Mouse (Mus musculus): Measurements from ENCODE around the gene Ndc80.

Gene Ndc80

DNA sequence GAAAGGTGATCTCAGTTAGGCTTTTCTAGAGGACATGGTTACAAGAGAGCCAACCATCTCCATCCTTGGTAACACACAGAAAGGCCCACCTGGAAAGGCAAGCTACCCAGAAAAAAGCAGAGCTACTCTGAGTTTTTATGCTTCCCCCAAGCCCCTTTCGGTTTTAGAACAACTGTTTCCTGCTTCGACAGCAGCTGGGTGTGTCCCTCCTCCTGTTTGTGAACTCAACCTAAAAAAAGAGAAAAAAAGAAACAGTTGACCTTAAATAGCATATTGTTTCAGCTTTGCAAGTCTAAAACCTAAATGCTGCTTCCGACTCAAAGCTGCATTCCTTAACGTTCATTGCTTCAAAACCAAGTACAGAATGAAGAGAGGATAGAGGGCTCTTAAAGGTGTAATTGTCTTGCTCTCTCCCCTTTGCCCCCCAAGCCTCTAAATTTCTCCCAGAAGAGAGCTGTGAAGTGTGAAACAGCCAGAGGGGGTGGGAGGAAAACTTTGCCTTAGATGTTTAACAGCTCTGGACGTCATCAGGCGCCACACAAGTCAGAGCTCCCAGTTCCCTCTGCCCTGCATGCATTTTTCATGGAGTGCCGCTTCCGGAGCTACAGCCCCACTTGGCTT lies 40.3 kb downstream of the Ndc80 start:
- ChIA-PET CTCF (interaction anchor here in 2 of 4 experiments (0.6 to 1.2 kb wide), 2 partner anchors 11 to 59 kb away, joined by 3 read pairs; partner anchors contain the start of gene Smchd1 (in 1 of the 2)), POLR2A (interaction anchor here in 3 of 4 experiments (0.9 to 2.2 kb wide), 17 partner anchors 8 to 303 kb away, joined by 3 to 23 read pairs (median 4); partner anchors contain the start of genes Ndc80 (in 3 of the 3) and Smchd1 (in 3 of the 3))

- CTCF ChIA-PET, result interaction anchor here in 2 of 4 experiments (0.6 to 1.2 kb wide), 2 partner anchors 10 to 60 kb away, joined by 3 read pairs; partner anchors contain the start of gene Smchd1 (in 1 of the 2)
- POLR2A ChIA-PET, result interaction anchor here in 3 of 4 experiments (0.9 to 2.2 kb wide), 17 partner anchors 9 to 302 kb away, joined by 3 to 23 read pairs (median 4); partner anchors contain the start of genes Ndc80 (in 3 of the 3) and Smchd1 (in 3 of the 3)
These were observed 40.8 kb downstream of the Ndc80 start for GRCm38 (mm10) chr17:71485791-71486230.

- CTCF ChIA-PET, result interaction anchor here in 1 of 4 experiments (0.6 kb wide), 1 partner anchor 1055 kb away, joined by 4 read pairs; no protein-coding TSS in a partner anchor
- POLR2A ChIA-PET, result no interaction called here
These were observed 41.9 kb downstream of the Ndc80 start for GRCm38 (mm10) chr17:71484711-71485110.

DNA sequence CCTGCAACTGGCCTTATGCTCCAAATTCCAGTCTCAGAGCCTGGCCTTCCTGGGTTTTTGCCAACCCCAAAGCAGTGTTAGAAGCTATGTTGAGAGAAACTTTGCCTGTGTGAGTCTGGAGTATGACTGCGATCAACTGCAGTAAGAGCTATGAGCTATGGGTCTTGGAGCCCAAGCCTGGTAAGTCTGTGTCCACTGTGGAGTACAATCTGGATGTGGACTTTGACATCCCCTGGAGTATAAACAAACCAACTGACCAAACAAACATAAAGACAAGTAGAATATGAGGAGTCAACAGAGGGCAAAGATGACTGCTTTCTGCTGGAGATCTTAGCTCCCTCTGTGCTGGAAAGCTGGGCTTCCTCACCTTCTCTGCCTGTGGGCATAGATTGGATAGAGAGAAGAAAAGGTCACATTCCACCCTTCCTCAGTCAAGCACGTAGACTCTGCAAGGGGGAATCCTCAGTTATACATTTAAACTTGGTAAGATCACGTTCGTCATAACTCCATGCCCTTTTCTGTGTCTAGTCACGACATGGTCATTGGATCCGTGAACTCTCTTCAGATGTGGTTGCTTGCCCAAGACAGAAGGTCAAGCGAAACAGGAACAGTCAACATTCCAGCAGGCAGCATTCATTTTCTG lies 43.1 kb downstream of the Ndc80 start:
- ChIA-PET POLR2A (interaction anchor here in 1 of 4 experiments (0.6 kb wide), 4 partner anchors 146 to 263 kb away, joined by 3 read pairs; no protein-coding TSS in a partner anchor), CTCF (interaction anchor here in 2 of 4 experiments (0.6 to 0.7 kb wide), 2 partner anchors 93 to 1105 kb away, joined by 3 to 4 read pairs; no protein-coding TSS in a partner anchor)

DNA sequence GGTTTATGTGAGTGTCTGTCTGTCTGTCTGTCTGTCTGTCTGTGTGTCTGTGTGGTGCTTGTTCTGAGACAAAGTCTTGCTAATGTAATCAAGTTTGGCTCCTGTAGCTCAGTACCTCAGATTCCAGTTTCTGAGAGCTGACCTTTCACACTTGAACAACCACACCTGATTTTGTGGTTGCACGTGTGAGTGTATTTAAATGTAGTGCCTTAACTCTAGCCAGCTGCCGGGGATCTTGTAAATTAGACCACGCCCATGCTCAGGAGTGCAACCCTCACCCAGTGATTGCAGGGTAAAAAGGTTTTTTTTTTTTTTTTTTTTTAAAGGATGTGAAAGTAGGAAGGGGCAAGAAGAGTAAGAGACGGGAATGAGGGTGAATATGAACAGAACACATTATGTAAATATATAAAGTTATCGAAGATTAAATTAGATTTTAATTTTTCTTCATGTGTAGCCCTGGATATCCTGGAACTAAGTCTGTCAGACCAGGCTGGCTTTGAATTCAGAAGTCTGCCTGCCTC lies 47.2 kb downstream of the Ndc80 start:
- POLR2A ChIA-PET, result interaction anchor here in 3 of 4 experiments (0.6 to 2.4 kb wide), 14 partner anchors 11 to 493 kb away, joined by 3 to 8 read pairs (median 4); partner anchors contain the start of gene Ndc80 (in 3 of the 3)

DNA sequence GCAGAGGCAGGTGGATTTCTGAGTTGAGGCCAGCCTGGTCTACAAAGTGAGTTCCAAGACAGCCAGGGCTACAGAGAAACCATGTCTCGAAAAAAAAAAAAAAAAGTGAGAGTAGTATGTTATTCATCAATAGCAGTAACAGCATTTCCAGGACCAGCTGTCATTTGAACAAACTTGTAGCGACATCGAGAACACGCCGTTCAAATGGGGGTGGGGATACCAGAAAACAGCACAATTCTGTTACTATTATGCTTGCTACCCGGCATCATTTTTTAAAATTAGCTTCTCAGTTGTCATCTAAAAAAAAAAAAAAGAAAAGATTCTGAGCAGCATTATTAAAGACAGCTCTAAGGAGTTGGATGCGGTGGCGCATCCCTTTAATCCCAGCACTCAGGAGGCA lies 49.2 kb downstream of the Ndc80 start:
- ChIA-PET CTCF (no interaction called here), POLR2A (interaction anchor here in 3 of 4 experiments (0.7 to 4.7 kb wide), 5 partner anchors 48 to 629 kb away, joined by 3 to 18 read pairs (median 3); partner anchors contain the start of gene Ndc80 (in 1 of the 3))

More for the DNA sequence above, 47.2 kb downstream of the Ndc80 start:
- CTCF ChIA-PET, result interaction anchor here in 2 of 4 experiments (0.6 to 0.7 kb wide), 3 partner anchors 72 to 700 kb away, joined by 3 to 10 read pairs (median 6); partner anchors contain the start of gene Spdya (in 1 of the 2)

DNA sequence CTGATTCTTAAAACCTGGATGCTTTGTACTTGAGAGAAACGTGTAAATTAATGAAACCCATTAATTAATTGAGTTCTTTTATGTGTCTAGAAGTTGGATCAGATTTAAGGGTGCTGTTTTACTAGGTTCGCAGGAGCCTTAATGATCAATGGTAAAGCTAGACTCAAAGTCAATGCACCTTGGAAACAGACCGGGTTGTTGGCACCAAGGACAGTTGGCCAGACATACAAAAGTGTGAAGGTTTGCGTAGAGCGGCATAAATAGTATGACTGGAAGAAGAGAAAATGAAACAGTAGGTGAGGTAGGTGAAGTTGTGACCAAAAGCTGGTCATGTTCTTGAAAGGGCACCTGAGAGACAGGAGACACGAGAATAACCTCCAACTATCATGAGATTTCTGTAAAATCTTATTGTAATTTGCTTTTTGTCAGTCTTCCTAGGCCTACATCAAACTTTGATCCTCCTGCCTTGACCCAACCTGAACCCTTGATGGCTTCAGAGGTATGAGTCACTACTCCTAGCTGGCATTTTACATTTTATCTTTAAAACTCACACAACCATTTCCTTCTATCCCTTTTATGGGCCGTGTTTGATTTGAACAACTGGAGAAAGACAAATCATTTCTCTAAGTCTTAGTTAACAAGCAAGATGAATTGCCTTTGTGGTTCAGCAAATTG lies 50.2 kb downstream of the Ndc80 start:
- CTCF ChIA-PET, result interaction anchor here in 1 of 4 experiments (0.7 kb wide), 1 partner anchor 351 kb away, joined by 6 read pairs; no protein-coding TSS in a partner anchor

DNA sequence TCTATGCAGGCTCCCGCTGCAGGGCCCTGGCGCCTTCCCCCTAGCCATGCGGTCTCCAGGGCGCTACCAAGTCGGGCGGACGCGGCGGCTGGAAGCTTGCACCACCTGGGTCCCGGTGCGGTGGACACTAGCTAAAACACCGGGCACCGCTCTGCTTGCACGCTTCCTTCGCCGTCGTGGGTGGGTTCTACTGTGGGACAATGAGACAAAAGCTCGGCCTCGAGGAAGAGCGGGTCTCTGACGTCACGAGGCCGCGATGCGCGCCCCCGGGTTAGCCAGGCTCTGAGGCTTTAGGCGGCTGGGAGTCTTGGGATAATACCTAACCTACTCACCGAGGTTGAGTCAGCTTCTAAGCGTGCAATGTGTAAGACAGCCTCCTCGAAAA lies 51.0 kb downstream of the Ndc80 start:
- CTCF ChIA-PET, result interaction anchor here in 2 of 4 experiments (0.7 to 1.2 kb wide), 2 partner anchors 10 to 164 kb away, joined by 3 to 9 read pairs; partner anchors contain the start of gene Emilin2 (in 1 of the 2)
- POLR2A ChIA-PET, result interaction anchor here in 3 of 4 experiments (0.6 to 4.7 kb wide), 20 partner anchors 10 to 473 kb away, joined by 3 to 23 read pairs (median 4); partner anchors contain the start of genes Ndc80 (in 3 of the 3), Spdya (in 2 of the 3), Gm4707 (in 1 of the 3) and Myl12a (in 1 of the 3)

More for the DNA sequence above, 50.2 kb downstream of the Ndc80 start:
- POLR2A ChIA-PET, result interaction anchor here in 3 of 4 experiments (1.2 to 4.7 kb wide), 8 partner anchors 10 to 76 kb away, joined by 3 to 23 read pairs (median 9); partner anchors contain the start of genes Ndc80 (in 3 of the 3), Spdya (in 2 of the 3) and Gm4707 (in 1 of the 3)

- POLR2A ChIA-PET, result interaction anchor here in 3 of 4 experiments (0.6 to 4.7 kb wide), 28 partner anchors 11 to 472 kb away, joined by 3 to 23 read pairs (median 4); partner anchors contain the start of genes Ndc80 (in 3 of the 3), Spdya (in 2 of the 3), Gm4707 (in 1 of the 3) and Myl12a (in 1 of the 3)
- CTCF ChIA-PET, result interaction anchor here in 3 of 4 experiments (0.7 to 1.2 kb wide), 3 partner anchors 11 to 196 kb away, joined by 3 to 9 read pairs (median 3); partner anchors contain the start of gene Emilin2 (in 1 of the 3)
These were observed 51.6 kb downstream of the Ndc80 start, which contains the start of gene Smchd1 for GRCm38 (mm10) chr17:71474762-71475704. Gene Smchd1, minus strand, starts transcription at chr17:71475343.

DNA sequence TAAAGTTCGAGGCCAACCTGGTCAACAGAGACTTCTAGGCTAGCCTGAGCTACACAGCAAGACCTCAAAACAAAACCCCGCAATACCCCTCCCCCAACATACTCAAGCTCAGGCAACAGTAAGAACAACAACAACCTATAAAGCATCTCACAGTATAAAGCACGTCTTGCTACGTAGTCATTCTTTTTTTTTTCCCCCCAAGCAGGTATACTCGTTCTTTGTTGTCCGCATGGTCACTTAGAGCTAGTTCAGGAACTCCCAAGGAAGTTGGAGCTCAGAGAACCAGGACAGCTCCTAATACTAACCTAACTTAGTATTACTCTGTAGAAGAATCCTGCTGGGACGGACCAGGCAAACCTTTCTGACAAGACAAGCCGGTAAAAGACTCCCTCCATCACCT lies 52.5 kb downstream of the Ndc80 start:
- ChIA-PET POLR2A (interaction anchor here in 3 of 4 experiments (0.7 to 4.7 kb wide), 15 partner anchors 12 to 736 kb away, joined by 3 to 23 read pairs (median 4); partner anchors contain the start of genes Ndc80 (in 3 of the 3), Spdya (in 2 of the 3) and Gm4707 (in 1 of the 3)), CTCF (interaction anchor here in 1 of 4 experiments (1.0 kb wide), 1 partner anchor 197 kb away, joined by 3 read pairs; no protein-coding TSS in a partner anchor)

DNA sequence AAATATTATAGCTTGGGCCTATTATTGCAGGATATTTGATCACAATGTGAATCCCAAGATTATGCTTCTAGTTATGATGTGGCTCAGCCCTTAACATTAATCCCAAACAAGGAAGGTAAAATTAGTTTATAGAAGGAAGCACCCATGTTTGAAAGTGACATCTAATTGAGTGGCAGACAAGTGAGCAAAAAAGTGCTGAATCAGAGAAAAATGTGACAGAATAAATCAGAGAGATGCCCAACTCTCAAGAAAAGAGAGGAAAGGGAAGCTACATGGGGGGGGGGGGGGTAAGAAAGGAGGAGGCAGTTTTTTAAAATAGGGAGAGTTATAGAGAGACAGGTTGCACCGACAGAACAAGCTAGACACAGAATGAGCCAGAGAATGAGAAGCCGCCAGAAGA lies 55.4 kb downstream of the Ndc80 start:
- ChIA-PET POLR2A (no interaction called here), CTCF (no interaction called here)

DNA sequence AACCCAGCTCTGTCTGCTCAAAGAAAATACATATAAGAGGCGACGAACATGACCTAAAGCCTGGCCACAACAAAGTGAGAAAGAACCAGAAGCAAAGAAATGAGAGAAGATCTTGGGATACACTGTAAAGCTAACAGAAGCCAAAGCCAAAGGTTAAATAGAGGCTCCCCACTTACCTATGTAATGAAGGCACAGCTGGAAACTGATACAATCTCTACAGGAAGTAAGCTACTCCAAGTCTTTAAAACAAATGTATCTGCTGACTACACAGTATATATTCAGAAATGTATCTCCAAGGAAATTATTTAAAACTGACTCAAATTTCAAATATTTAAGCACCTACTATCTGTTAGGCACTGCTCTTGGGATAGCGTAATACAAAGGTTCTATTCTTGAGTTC lies 66.3 kb downstream of the Ndc80 start:
- ChIA-PET POLR2A (interaction anchor here in 1 of 4 experiments (0.9 to 3.4 kb wide), 4 partner anchors 12 to 45 kb away, joined by 3 to 13 read pairs (median 4); partner anchors contain the start of gene Smchd1), CTCF (no interaction called here)

DNA sequence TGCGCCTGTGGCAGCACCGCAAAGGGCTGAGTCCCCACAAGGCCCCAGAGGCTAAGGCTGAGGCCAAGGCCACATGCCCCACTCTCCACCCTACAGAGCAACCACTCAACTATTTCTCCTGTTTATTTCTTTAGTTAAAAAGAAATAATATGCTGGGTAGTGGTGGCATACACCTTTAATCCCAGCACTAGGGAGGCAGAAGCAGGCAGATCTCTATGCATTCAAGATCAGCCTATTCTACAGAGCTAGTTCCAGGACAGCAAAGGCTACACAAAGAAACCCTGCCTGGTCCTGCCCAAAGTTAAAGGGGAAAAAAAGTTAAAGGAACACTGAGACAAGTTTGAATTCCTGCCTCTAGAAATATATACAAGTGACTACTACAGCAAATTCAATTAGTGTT lies 66.8 kb downstream of the Ndc80 start, which contains the start of gene Gm4707:
Gene Gm4707, minus strand, starts transcription at position 101 of the 400 bp plus-strand sequence.
- ChIA-PET POLR2A (interaction anchor here in 1 of 4 experiments (0.9 to 3.4 kb wide), 4 partner anchors 13 to 45 kb away, joined by 3 to 13 read pairs (median 4); partner anchors contain the start of gene Smchd1), CTCF (no interaction called here)

GRCm38 (mm10) chr17:71457361-71457760 lies 69.3 kb downstream of the Ndc80 start:
- CTCF ChIA-PET, result interaction anchor here in 1 of 4 experiments (0.7 kb wide), 1 partner anchor 16 kb away, joined by 3 read pairs; no protein-coding TSS in a partner anchor

More at GRCm38 (mm10) chr17:71457361-71457760, 69.3 kb downstream of the Ndc80 start:
- POLR2A ChIA-PET, result interaction anchor here (0.6 to 1.9 kb wide), 8 partner anchors 10 to 122 kb away, joined by 3 to 5 read pairs (median 4); no protein-coding TSS in a partner anchor

Measured in embryonic stem cell, embryonic (primary cell).